Mouse (Mus musculus) liver, adult 2 months (tissue): ENCODE measurements around the gene Aagab.

Experiments used
- CTCF ChIP-seq: fragments of 200-500 bp; IDR thresholded peaks from 2 replicates; pipeline ENCODE4 v1.5.1; 2011; ENCODE audit warnings: low read depth, low read length, control low read depth
- POLR2A ChIP-seq: fragments of 200-500 bp; IDR thresholded peaks from 2 replicates; pipeline ENCODE4 v1.6.1; 2011; ENCODE audit warnings: low read length, control low read depth; ENCODE audit not compliant: insufficient read depth; ENCODE audit errors: extremely low read depth

DNA sequence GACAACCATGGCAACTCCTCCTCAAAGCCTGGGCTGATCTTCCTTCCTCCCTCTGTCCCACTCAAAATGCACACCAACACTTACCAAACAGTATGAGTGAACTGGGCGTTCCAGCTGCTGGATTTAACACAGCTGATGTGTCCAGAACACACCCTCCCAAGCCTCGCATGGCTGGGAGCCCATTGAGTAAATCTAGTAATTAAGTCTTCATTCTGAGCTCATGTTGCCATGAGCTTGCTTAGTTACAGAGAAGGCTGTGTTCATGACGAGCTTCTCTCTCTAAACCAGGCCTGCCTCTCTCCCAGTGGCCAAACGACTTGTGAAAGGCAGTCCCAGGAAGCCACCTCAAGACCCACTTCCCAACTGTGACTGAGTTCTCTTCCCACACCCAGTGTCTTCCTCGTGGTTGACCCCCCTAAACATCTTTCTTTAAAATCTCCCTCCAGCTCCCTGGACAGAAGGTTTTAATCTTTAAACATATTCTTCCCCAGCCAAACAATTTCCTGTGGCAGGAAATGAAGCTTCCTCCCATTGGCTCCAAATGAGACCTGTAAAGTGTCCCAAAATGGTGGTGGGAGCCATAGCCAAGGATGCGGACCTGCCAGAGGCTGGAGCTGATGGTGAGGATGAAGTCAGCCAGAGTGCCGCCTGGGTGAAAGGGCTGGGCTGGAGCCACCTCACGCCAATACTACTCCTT, 70.5 kb downstream of the Aagab start:
- TF ChIP-seq CTCF: no peak
- no peak for TF ChIP-seq POLR2A
